Mouse (Mus musculus) ovary, postnatal 36 days (tissue): ENCODE results near the gene Golm1.

Source experiments
- DNase-seq: peaks from one replicate; pipeline ENCODE4 v3.0.0; 2022; ENCODE audit warnings: low spot score, mixed read lengths

Golm1 gene

DNA sequence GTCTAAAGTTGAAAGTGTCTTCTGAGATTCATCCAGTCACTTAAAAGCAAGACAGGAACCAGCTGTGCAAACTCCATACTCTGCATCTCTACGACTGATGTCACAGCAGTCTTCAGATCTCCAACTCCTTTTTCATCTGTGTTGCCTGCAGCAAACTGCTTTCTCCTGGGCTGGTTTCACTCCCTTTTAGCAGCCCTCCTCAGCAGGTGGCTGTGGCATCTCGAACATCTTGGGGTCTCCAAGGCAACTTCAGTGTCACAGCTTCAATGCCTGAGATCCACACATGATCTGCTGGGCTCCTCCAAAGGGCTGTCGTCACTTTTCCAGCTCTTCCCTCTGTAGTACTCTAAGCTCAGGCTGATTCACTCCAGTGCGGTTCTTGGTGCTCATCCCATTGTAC is 84.9 kb downstream of the Golm1 start:
- DNase-seq = no peak

DNA sequence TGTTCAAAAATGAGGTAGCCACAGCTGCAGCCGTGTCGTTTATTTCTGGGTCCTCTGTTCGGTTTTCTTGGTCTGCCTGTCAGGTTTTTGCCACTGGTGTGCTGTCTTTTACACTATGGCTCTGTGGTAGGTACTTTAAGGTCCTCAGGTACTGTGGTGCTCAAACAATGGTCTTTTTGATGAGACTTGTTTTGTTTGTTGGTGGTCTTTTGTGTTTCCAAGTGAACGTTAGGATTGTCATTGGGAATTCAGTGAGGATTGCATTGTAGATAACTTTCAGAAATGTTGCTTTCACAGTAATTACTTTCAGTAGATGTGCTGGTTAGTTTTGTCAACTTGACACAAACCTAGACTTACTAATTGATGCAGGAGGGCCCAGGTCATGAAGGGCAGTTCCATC is 85.9 kb downstream of the Golm1 start:
- DNase-seq = no peak

DNA sequence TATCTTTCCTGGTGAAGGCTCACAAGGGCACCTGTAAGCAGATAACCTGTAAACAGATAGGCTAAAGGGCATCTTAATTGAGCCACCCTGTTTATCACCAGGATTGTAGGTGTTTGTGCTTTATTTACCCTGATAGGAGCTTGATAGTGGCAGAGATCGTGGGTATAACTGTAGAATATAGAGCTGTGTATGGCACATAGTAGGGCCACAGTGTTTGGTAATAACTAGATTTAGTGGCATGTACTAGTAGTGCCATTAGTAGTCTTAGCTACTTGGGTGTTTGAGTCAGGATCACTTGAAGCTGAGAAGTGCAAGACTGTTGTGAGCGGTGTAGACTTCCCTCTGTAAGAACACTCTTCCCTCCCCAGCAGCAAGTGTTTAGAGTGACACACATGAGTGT is 88.4 kb downstream of the Golm1 start:
- DNase-seq = no peak

DNA sequence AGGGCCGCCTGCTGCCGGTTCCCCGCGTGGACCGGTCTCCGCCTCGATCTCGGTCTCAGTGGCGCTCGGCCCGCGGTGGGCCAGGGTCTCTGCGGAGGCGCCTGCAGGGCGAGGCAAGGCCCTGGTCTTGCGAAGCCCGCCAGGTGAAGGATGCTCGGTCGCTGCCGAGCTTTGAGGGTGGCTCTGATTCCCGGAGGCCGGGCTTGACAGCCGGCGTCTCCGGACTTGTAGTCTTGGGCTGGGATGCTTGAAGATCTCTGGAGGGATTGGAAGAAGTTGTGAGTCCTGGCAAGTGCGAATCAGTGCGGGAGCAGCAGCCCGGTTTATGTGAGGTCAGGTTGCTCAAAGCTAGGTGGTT is 90.0 kb downstream of the Golm1 start:
- DNase-seq = no peak

DNA sequence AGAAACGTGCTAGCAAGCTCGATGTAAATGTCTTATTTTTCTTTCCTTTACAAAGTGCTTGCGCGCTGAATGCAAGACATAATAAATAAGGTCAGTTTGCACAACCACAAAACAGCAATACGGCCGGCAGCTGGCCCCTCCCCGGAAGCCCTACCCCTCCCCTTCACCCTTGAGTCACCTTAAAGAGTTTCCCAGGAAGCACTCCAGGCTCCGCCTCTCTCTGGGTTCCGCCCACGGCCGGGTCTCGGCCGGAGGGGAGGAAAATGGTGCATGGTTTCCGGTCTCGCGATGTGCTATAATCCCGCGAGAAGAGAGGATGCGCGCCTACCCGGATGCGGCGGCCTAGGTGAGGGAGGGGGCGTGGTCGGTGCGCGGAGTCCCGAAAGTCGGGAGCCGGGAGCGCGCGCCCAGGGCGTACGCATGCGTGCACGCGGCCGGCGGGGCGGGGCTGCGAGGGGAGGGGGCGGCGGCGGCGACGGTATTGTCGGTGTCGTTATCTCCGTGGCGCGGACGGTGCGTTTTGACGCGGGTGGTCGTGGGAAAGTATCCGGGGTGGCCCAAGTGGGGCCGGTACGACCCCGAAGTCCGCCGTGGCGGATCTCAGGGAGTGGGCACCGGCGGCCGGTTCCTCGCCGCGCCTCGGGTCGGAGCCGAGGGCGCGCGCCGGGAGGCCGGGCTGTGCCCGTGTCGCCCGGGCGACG is 90.5 kb downstream of the Golm1 start, which contains the start of the genes Agtpbp1 and Naa35:
Agtpbp1 (minus strand) TSS at position 281 of the 701 bp plus-strand sequence.
Naa35 (plus strand) TSS at position 313 of the 701 bp plus-strand sequence.
- DNase-seq = peak; percentile 100
